Mouse (Mus musculus) kidney, adult 18-20 months (tissue): Measurements from ENCODE around the gene Rbfox1.
A peak's percentile ranks its signal among the peaks of the same experiment; 100 is the strongest.

Experiments
- DNase-seq: peaks from one replicate; pipeline ENCODE4 v3.0.0; 2021

Gene Rbfox1

DNA sequence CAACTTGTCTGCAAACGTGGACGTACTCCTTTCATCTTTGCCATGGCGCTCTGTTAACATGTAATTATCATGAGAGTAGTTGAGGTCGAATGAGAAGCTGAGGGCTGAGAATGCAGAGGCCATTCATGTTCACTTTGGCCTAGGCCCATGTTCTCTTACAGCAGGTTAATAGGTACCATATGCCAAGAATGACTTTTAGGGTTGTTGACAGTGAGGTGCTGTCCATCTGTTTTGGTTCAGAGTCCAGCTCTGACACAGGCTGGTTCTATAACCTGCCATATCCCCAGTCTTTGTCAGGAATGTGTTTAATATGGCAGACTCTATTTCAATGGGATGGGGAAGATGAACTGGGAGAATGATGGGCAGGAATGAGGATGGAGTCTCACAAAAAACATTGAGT lies 1174.4 kb downstream of the Rbfox1 start:
- no peak for DNase-seq

- DNase-seq = no peak
These were observed 1175.7 kb downstream of the Rbfox1 start for GRCm38 (mm10) chr16:7060864-7061263.

- DNase-seq = no peak
These were observed 1177.4 kb downstream of the Rbfox1 start for GRCm38 (mm10) chr16:7062512-7062911.

- no peak for DNase-seq
These were observed 1182.0 kb downstream of the Rbfox1 start for GRCm38 (mm10) chr16:7067109-7067508.

- no peak for DNase-seq
These were observed 1184.4 kb downstream of the Rbfox1 start for GRCm38 (mm10) chr16:7069599-7069998.

GRCm38 (mm10) chr16:7074786-7075185 lies 1189.6 kb downstream of the Rbfox1 start:
- DNase-seq = no peak

DNA sequence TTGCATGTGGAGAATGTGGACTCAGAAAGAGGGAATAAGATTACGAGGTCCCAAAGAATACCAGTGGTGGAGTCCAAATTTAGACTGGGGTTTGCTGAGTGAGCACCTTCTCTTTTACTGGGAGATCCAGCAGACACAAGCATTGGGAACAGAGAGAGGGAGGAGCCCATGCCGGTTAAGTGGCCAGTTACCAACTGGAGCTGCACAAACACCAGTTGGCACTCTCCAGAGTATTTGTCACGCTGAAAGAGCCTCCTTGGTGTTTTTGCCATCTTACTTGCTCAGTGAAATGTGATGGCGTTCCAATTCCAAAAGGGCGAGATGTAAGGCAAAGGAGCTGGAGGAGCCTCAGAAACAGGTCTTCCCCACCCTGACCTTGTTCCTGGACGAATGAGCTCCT lies 1190.6 kb downstream of the Rbfox1 start:
- DNase-seq = no peak

DNA sequence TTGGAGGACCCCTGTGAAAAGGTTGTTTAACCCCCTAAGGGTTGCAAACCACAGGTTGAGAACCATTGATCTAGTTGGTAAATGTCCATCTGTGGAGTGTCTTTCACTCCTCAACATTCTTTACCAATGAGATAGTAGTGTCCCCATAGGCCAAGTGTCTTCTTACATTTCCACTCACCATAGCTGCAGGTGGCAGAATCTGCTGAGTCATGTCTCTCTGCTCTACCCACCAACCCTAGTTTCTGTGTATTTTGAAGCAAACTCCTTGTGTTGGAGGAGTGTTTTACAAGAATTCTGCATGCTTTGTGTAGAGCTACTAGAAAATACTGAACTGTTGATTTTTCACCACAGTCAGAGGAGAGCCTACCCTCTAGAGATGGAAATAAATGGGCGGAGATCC lies 1191.2 kb downstream of the Rbfox1 start:
- no peak for DNase-seq

GRCm38 (mm10) chr16:7076707-7077106 lies 1191.6 kb downstream of the Rbfox1 start:
- no peak for DNase-seq

DNA sequence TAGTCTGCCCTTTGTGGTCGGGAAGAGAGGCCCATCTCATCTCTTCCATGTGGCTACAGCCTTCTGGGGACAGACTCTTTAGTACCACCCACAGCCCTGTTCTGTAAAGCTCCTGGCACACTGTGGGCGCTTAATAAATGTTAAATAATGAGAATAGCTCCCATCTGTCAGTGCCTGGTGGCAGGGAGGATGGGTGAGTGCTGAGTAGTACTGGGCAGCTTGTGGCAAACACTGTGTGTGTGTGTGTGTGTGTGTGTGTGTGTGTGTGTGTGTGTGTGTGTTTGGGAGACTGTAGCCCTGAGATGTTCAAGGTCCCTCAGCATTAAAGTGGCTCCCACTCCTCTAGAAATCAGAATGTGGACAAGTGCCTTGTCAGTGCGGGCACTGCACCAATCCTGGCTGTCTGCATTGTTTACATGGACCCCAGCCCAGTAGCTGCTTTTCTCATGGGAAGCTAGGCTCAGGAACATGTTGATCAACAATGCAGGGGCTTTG lies 1196.0 kb downstream of the Rbfox1 start:
- no peak for DNase-seq

DNA sequence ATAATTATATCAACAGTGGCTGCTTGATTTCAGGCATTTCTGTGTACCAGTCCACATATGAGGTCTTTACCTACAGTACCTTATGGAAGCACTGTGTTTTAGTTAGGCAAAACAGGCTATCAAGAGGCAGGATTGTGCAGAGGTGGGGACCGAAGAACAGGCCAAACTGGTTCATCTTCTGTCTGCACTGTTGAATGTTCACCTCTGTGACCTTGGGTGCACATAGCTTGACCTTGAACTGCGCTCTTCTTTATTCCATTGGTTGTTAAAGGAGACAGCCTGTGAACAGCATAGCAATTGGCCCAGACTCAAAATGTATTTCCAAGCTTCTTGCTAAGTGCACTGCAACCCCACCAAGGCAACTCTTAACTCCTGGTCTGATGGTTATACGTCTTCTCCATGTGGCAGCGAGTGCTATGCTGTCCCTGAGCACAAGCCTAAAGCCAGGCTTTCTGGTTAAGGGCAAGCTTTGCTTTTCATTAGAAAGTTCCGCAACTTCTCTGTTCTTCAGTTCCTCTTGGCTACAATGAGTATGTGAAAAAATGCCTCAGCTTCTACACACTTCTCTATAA lies 1196.6 kb downstream of the Rbfox1 start:
- DNase-seq = no peak

GRCm38 (mm10) chr16:7083937-7084336 lies 1198.8 kb downstream of the Rbfox1 start:
- no peak for DNase-seq

DNA sequence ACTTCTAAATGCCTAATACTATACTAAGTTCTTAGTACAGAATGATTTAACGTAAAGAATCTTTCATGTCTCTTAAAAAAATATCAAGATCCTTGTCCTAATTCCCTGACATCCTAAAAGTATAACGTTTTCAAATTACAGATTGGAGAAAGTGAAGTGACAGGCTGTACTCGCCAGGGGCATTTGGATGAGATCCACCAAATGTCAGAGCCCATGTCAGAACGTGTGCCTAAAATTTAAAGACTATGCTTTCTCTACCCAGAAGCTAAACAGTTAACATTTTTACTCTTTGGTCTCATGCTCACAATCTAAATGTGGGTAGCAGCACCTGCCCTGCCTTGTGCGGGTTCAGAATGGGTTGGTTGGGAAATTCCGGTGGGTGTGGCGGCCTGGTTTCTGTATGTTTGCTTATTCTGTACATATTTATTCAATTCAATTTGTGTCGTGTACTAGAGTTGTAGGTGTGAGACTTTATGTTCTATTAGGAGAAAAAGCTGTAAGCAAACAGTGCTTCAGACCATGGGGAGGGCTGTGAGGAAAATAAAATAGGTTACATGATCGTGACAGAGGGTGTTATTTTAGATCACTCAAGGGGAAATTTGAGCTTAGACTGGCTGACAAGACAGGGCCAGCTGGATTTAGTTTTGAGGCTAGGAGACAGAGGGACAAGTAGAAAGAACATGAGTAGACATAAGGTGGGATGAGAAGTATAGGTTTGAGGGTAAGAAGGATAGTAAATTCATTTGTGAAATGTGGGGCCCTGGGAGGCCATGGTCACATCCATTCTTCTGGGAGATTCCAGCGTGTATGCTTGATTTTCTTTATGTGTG lies 1203.7 kb downstream of the Rbfox1 start:
- DNase-seq = no peak

DNA sequence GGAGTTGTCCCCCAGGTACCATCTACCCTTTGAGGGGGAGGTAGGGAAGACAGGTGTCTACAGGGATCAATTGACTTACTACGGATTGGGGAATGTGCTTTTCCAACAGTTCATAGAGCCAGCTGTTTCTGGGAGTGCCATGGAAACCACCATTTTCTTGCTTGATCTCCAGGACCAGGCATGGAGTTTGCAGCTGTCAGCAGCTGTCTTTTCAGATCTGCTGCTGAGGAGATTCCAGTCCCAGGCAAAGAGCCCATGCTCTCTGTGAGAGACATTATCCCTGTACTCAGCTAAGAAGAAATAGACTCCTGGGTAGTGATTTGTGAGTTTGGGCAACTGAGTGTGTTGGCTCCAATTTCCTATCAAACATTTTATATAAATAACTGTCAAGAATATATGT lies 1204.3 kb downstream of the Rbfox1 start:
- no peak for DNase-seq

GRCm38 (mm10) chr16:7090205-7090604 lies 1205.0 kb downstream of the Rbfox1 start:
- DNase-seq = no peak

DNA sequence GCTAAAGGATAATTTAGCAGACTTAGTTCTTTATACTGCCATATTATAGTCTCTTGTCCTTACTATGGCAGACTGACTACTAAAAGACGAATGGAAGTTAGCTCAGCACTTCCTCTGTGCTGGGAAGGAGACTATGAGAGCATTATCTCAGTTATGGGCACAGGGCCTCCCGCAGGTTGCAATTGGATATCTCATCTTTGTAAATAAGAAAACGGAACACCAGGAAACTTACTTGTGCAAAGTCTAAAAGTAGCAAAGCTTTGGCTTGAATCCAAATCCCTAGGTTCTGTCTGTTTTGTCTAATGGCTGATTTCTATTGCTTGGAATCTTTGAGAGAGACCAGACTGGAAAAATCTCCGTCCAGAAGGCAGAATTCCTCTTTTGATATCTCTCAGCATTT lies 1207.7 kb downstream of the Rbfox1 start:
- DNase-seq = no peak

GRCm38 (mm10) chr16:7093686-7094085 lies 1208.5 kb downstream of the Rbfox1 start:
- DNase-seq = no peak

- DNase-seq = no peak
These were observed 1209.1 kb downstream of the Rbfox1 start for GRCm38 (mm10) chr16:7094181-7094749.

GRCm38 (mm10) chr16:7097071-7097470 lies 1211.9 kb downstream of the Rbfox1 start:
- no peak for DNase-seq

- DNase-seq = no peak
These were observed 1213.0 kb downstream of the Rbfox1 start for GRCm38 (mm10) chr16:7097951-7098710.

DNA sequence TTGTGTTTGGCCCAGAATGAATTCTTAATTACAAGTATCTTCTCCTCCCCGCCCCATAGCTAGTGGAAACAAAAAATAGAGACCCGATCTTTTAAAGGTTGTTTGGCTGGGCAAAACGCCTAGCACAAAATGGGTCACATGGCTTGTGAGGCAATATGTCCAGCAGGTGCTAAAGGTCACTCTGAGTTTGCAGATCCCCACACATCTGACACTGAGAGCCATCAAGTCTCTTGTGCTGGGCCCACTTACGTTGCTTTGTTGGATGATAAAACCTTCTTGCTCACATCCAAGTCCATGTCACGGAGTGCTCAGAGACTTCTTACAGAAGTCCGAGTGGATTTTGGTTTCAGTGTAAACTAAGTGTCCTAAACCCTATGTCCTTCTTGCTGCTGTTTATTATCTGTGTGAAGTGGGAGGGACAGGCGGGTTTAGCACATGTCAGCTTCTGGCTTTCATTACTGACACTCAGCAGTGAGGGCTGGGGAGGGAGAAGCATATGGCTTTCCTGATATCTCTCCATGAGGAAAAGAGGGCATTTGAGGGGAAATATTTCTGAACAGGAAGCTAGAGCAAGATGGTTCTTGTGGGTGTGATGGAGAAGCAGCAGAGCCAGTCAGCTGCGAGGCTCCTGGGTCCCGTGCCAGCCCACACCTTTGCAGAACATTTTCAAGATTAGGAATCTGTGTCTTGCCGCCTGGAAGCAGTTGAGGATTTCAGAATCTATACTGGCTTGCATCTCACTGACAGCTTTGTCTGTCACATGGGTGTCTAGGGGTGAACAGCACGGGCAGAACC lies 1214.5 kb downstream of the Rbfox1 start:
- peak; percentile 50 for DNase-seq

DNA sequence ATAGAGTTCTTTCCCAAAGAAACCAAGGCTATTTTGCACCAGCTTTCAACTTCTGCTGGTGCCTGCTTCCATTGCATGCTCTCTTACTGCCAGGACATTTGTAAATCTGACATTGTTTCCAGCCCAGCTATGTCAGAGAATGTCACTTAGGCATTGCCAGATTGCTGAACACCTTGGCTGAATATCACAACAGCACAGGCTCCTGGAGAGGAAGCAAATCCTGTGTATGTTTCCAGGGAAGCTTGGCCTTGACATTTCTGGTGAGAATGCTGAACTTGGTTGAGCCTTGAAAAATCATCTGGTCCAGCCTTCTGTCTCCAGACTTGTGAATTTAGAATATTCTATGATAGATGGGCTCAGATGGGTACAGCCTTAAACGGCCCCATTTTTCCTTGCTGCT lies 1217.3 kb downstream of the Rbfox1 start:
- DNase-seq = no peak

DNA sequence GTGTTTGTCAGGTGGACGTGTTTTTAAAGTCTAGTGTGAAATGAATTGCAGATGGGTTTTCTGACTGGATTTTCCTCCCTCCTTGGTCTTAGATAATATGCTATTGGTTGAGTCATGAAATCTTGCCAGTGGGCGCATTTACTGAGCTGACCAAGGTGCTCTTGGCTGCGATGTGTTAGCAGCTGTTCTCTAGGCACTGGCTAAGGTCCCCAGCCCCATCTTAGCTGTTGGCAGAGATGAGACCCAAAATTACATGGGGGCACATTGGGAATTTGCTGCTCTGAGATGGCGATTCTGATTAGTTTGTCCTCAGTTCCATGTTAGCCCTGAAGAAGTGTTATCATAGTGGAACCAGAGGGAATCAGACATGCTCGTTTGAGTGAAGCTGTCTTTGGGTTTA lies 1218.1 kb downstream of the Rbfox1 start:
- no peak for DNase-seq
